Mouse (Mus musculus) heart, adult 2 months (tissue): ENCODE data around the gene Jak1.

Experiments used
- CTCF ChIP-seq: fragments of 200-600 bp; IDR thresholded peaks from 2 replicates; pipeline ENCODE4 v1.8.1; 2022; ENCODE audit warnings: antibody characterized with exemption, mild to moderate bottlenecking, moderate library complexity
- EP300 ChIP-seq: fragments of 200-500 bp; IDR thresholded peaks from 2 replicates; pipeline ENCODE4 v1.6.1; 2011; ENCODE audit warnings: low read depth, low read length, control low read depth; ENCODE audit not compliant: insufficient read depth
- POLR2A ChIP-seq: fragments of 200-500 bp; IDR thresholded peaks from 2 replicates; pipeline ENCODE4 v1.6.1; 2011; ENCODE audit warnings: mild to moderate bottlenecking, low read depth, low read length, control low read depth; ENCODE audit not compliant: insufficient read depth

DNA sequence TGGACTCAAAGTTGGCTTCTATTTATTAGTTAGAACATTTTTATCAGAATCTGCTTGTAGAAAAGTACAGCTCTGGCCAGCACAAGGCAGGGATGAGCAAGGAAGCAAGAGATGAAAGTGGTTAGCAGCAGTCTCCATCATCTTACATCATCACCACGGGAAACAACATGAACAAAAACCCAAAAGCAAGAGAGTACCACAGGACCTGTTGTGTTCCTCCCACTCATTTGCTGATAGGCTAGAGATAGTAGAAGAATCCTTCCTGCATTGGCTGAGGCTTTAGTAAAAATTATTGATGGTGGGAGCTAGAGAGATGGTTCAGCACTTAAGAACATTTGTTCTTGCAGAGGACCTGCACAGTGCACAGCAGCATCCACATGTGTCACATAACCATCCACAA, 70.9 kb downstream of the Jak1 start:
- TF ChIP-seq CTCF (no peak), EP300 (no peak), POLR2A (no peak)
